Mouse (Mus musculus): ENCODE data around the gene Cped1. TPM values are rescaled to one million over a fixed set of nuclear protein-coding genes. Genes with fewer than 3 reads are reported as not detected.

Gene Cped1
- total RNA-seq, 1 experiment from 2014 or later = 1.0 TPM

Other genes with a start within 250 kb of the Cped1 start
- not detected in 2 replicates for gene Tspan12, start 133.4 kb upstream of the Cped1 start, total RNA-seq (2017)
- gene Ing3, start 36.3 kb upstream of the Cped1 start, total RNA-seq (2017) = 52.4 and 74.4 TPM in 2 replicates

Data from neutrophil, adult 5-6 weeks (primary cell).